Mouse (Mus musculus) neutrophil, adult 5-6 weeks (primary cell): ENCODE data around the gene Vmn1r11. TPM values are rescaled to one million over a fixed set of nuclear protein-coding genes. Genes with fewer than 3 reads are reported as not detected.

Experiments
- ATAC-seq: fragments of 151-379, 151-347 bp; 2 replicates; pipeline ENCODE4 v1.8.0; 2017; ENCODE audit warnings: mild to moderate bottlenecking, moderate TSS enrichment; ENCODE audit not compliant: insufficient number of reproducible peaks, poor library complexity, low FRiP score, severe bottlenecking; ENCODE audit errors: extremely low read depth
- total RNA-seq: library from RNA; stranded (forward); fragments of 200-1000 nt; gene quantifications from 2 replicates; pipeline ENCODE4 v1.2.3, GENCODE M21; 2017

Vmn1r11 gene
- not detected in 2 replicates for total RNA-seq

GRCm38 (mm10) chr6:57133155-57133554, at the start of gene Vmn1r11:
Vmn1r11 (plus strand) TSS chr6:57133455.
- ATAC-seq: no peak

- no peak for ATAC-seq
Measured at GRCm38 (mm10) chr6:57106358-57106757, 26.9 kb upstream of the Vmn1r11 start.

GRCm38 (mm10) chr6:57109154-57109553, 24.1 kb upstream of the Vmn1r11 start, which contains the start of gene Vmn1r10:
Vmn1r10 (plus strand) TSS chr6:57109454.
- no peak for ATAC-seq

- no peak for ATAC-seq
Measured at GRCm38 (mm10) chr6:57156619-57157018, 23.4 kb downstream of the Vmn1r11 start, which contains the start of gene Vmn1r12. Vmn1r12 (plus strand) TSS chr6:57156919.

Other genes with a start within 250 kb of the Vmn1r11 start
- 42.7 and 45.7 TPM in 2 replicates for gene Nt5c3, start 209.5 kb upstream of the Vmn1r11 start, total RNA-seq
- gene Vmn1r4, start 209.4 kb upstream of the Vmn1r11 start, total RNA-seq: 2.9 and 3.6 TPM in 2 replicates
- not detected in 2 replicates for gene Vmn1r5, start 163.2 kb upstream of the Vmn1r11 start, total RNA-seq
- not detected in 2 replicates for gene Vmn1r6, start 136.2 kb upstream of the Vmn1r11 start, total RNA-seq
- not detected in 2 replicates for gene Vmn1r7, start 108.1 kb upstream of the Vmn1r11 start, total RNA-seq
- gene Vmn1r8, start 101.2 kb upstream of the Vmn1r11 start, total RNA-seq: not detected in 2 replicates
- 0.58 TPM in 1 of 2 replicates, not detected in the other for gene Vmn1r9, start 66.7 kb upstream of the Vmn1r11 start, total RNA-seq
- not detected in 2 replicates for gene Vmn1r10, start 24.0 kb upstream of the Vmn1r11 start, total RNA-seq
- gene Vmn1r12, start 23.5 kb downstream of the Vmn1r11 start, total RNA-seq: not detected in 2 replicates
- gene Vmn1r13, start 69.8 kb downstream of the Vmn1r11 start, total RNA-seq: not detected in 2 replicates
- not detected in 2 replicates for gene Vmn1r14, start 98.2 kb downstream of the Vmn1r11 start, total RNA-seq
- not detected in 2 replicates for gene Vmn1r15, start 124.5 kb downstream of the Vmn1r11 start, total RNA-seq
- gene Vmn1r16, start 196.0 kb downstream of the Vmn1r11 start, total RNA-seq: 0.12 TPM in 1 of 2 replicates, not detected in the other
- not detected in 2 replicates for gene Vmn1r17, start 230.3 kb downstream of the Vmn1r11 start, total RNA-seq